Mouse (Mus musculus): Measurements from ENCODE around the gene Dnpep. TPM values are rescaled to one million over a fixed set of nuclear protein-coding genes. Genes with fewer than 3 reads are reported as not detected.

Gene Dnpep
- polyA plus RNA-seq, 1 experiment from 2014 or later = 128 TPM

DNA sequence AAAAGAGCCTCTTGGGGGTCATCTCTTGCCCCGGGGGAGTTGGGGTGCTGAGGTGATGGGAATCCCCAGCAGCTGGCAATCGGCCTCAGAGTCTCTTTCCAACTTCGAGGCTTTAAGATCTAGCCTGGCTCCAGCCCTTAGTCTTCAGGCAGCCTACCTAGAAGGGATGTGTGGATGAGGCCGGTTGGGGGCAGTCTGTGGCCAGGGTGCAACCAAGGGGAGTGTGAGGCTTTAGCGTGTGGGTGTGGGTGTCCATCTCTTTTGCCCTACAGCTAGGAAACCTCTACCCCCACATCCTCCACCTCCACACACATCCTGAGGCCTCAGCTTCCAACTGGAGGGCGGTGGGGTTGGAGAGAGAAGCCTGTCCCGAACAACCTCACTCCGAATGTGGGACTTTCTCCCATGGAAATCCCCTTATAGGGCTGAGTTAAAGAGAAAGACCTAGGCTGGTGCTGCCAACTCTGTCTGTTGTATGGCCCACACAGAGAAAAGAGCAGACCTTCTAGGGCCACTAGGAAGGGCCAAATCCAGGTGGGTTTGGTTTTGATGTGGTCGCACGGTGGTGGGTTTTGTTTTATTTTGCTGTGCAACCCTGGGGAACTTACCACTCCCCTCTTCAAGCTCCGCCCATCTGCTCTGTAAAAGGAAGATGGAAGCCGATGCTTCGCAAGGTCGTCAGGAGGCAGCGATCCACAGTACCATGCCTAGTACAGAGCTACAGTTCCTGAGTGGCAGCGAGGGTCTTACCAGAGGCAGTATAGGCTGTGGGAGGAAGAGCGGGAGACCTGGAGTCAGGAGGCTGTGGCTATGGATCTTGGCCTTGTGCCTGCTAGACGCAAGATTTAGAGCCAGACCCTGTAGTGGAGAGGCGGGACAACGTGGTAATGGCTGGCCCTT is 27.5 kb upstream of the Dnpep start:
- peak overlapping the region; percentile 82 for H3K27ac ChIP-seq
- DNase-seq (ENCODE audit: low spot score) = peak; percentile 69
- 20% methylated on average over 20 of the region's 20 CpGs for WGBS
- no peaks in the 10 kb centered on the region for H3K36me3 ChIP-seq (ENCODE audit: insufficient read depth, low read length)
- peak overlapping the region; percentile 27 for H3K4me2 ChIP-seq (ENCODE audit: low read length)
- peaks cover 23% of the 10 kb centered on the region for H3K4me1 ChIP-seq (replicated peaks; ENCODE audit: insufficient read depth, low read length)
- no peaks in the 10 kb centered on the region for H3K27me3 ChIP-seq (ENCODE audit: insufficient read depth, low read length)
- peak; percentile 40 for TF ChIP-seq CTCF (IDR thresholded peaks at IDR 0.05; ENCODE audit: low read depth)
- 0 out of 2 replicates have a peak overlapping the region, but pooled peaks have one; percentile 23 for H3K9ac ChIP-seq (ENCODE audit: low read depth, low read length)
- ATAC-seq (replicated peaks; ENCODE audit: low FRiP score, low read depth) = no peak; the same call in 1 of the 2 replicates
- no peak overlapping the region for H3K4me3 ChIP-seq (replicated peaks; ENCODE audit: low read depth, low read length)
- H3K9me3 ChIP-seq (replicated peaks; ENCODE audit: low read length) = no peaks in the 10 kb centered on the region

DNA sequence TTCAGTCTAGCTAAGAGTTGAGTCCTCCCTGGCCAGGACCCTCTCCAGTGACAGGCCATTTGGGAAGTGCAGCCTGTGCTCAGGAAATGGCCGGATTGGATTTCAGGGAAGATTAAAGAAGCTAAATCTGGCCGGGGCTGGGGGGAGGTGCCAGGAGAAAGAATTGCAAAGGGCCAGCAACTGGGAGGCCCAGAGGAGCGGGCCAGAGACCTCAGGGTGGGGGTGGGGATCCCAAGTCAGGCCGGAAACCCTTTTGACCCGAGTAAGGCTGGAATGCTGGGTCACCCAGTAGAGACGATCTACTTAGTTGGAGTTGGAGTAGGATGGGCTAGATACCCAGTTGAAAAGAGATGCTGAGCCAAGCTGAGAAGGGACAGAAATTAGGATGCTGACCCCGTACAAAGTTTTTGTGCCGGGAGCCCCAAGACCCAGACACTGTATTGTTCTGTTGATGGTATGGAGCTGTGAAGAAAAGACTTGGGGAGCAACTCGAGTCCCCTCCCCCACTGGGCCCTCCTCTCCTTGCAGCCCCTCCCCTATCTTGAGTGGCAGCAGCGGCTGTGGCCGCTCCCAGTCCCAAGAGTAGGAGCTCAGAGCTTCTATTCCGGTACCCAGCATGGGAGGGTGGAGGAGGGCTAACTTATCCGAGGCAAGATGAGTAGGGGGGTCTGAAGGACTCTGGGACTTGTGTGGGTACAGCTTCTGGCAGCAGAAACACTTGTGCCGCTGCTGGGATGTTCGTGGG is 26.7 kb upstream of the Dnpep start:
- H3K4me3 ChIP-seq (replicated peaks; ENCODE audit: low read depth, low read length) = no peak overlapping the region
- WGBS = 4% methylated on average over 15 of the region's 15 CpGs
- 0 out of 2 replicates have a peak overlapping the region, but pooled peaks have one; percentile 23 for H3K9ac ChIP-seq (ENCODE audit: low read depth, low read length)
- DNase-seq (ENCODE audit: low spot score) (peak; percentile 87), ATAC-seq (replicated peaks; ENCODE audit: low FRiP score, low read depth) (peak; percentile 72)
- no peaks in the 10 kb centered on the region for H3K9me3 ChIP-seq (replicated peaks; ENCODE audit: low read length)
- peak overlapping the region; percentile 82 for H3K27ac ChIP-seq
- no peak for TF ChIP-seq CTCF (IDR thresholded peaks at IDR 0.05; ENCODE audit: low read depth)
- no peaks in the 10 kb centered on the region for H3K27me3 ChIP-seq (ENCODE audit: insufficient read depth, low read length)
- H3K4me1 ChIP-seq (replicated peaks; ENCODE audit: insufficient read depth, low read length) = peaks cover 23% of the 10 kb centered on the region
- H3K4me2 ChIP-seq (ENCODE audit: low read length) = peak overlapping the region; percentile 27; the same call in 1 of the 2 replicates
- H3K36me3 ChIP-seq (ENCODE audit: insufficient read depth, low read length) = no peaks in the 10 kb centered on the region

DNA sequence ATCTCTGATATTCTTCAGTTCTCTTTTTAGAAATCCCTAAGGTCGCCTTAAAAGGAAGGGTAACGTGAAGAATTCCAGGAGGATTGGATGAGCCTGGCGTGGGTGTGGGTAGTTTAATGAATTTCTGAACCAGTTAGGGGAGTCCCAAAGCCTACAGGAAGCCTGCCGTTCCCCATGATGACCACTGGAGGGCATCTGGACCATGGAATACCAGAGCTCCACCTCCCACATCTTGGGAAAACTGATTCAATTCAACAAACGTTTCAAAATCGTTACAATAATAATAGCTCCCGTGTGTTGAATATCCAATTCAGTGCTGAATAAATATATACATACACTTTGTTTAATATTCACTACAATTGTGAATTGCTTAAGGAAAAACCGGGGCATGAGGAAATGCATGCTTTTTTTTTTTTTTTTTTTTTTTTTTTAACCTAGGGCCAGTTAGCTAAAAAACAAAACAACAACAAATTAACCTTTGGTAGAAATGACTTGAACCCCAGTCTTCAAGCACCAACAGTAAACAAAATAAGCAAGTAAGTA is 25.2 kb upstream of the Dnpep start:
- H3K4me2 ChIP-seq (ENCODE audit: low read length) = no peak overlapping the region
- 0 out of 2 replicates have a peak overlapping the region, but pooled peaks have one; percentile 82 for H3K27ac ChIP-seq

DNA sequence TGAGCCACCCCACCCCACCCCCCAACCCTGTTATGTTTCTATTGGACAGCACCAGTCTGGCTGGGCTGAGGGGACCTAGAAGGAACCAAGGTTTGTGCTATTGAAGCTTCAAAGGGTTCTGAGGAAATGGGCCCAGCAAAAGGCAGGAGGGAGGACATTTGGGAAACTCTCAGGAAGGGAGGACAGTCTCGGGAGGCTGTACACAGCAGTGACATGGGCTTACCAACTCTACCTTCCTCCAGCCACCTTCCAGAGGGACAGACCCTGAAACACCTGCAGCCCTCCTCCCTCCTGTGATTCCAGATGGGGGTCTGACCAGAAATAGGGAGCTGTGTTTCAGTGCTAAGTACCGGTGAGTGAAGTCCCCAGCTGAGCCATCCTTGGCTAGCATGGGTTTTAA is 22.7 kb upstream of the Dnpep start:
- WGBS = 81% methylated on average over 2 of the region's 2 CpGs
- TF ChIP-seq CTCF (IDR thresholded peaks at IDR 0.05; ENCODE audit: low read depth) = no peak
- ATAC-seq (replicated peaks; ENCODE audit: low FRiP score, low read depth) (no peak), DNase-seq (ENCODE audit: low spot score) (no peak)
- Histone ChIP-seq H3K27ac (no peak overlapping the region), H3K9me3 (replicated peaks; ENCODE audit: low read length) (no peaks in the 10 kb centered on the region), H3K9ac (ENCODE audit: low read depth, low read length) (no peak overlapping the region), H3K4me2 (ENCODE audit: low read length) (no peak overlapping the region), H3K4me1 (replicated peaks; ENCODE audit: insufficient read depth, low read length) (peaks cover 30% of the 10 kb centered on the region), H3K36me3 (ENCODE audit: insufficient read depth, low read length) (no peaks in the 10 kb centered on the region), H3K4me3 (replicated peaks; ENCODE audit: low read depth, low read length) (no peak overlapping the region), H3K27me3 (ENCODE audit: insufficient read depth, low read length) (no peaks in the 10 kb centered on the region)

More for the DNA sequence above, 25.2 kb upstream of the Dnpep start:
- Histone ChIP-seq H3K4me1 (replicated peaks; ENCODE audit: insufficient read depth, low read length) (peaks cover 28% of the 10 kb centered on the region), H3K9me3 (replicated peaks; ENCODE audit: low read length) (no peaks in the 10 kb centered on the region), H3K4me3 (replicated peaks; ENCODE audit: low read depth, low read length) (no peak overlapping the region), H3K27me3 (ENCODE audit: insufficient read depth, low read length) (no peaks in the 10 kb centered on the region), H3K36me3 (ENCODE audit: insufficient read depth, low read length) (no peaks in the 10 kb centered on the region), H3K9ac (ENCODE audit: low read depth, low read length) (no peak overlapping the region)
- WGBS = 1% methylated on average over 8 of the region's 8 CpGs
- TF ChIP-seq CTCF (IDR thresholded peaks at IDR 0.05; ENCODE audit: low read depth) = peak; percentile 97
- ATAC-seq (replicated peaks; ENCODE audit: low FRiP score, low read depth) = no peak
- peak; percentile 92 for DNase-seq (ENCODE audit: low spot score)

DNA sequence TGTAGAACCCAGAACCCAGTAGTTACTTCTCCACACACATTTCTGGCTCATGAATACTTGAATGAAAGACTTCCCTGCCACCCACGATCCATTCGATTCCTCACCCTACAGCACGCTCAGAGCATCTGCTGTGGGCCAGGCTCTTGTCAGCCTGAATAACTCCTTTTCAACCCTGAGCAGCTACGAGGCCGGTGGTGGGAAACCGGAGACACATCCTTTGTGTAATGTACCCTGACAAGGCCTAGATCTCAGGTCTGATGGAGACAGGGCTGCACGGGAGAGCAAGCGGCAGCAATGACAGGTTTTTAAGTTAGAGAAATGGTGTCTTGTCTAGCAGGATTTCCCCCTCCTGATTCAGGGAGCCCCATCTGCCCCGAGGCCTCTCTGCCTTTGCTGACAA is 21.5 kb upstream of the Dnpep start:
- H3K36me3 ChIP-seq (ENCODE audit: insufficient read depth, low read length) = no peaks in the 10 kb centered on the region
- no peak overlapping the region for H3K9ac ChIP-seq (ENCODE audit: low read depth, low read length)
- H3K4me2 ChIP-seq (ENCODE audit: low read length) = no peak overlapping the region
- H3K27me3 ChIP-seq (ENCODE audit: insufficient read depth, low read length) = no peaks in the 10 kb centered on the region
- WGBS = 16% methylated on average over 9 of the region's 9 CpGs
- peaks cover 18% of the 10 kb centered on the region for H3K4me1 ChIP-seq (replicated peaks; ENCODE audit: insufficient read depth, low read length)
- no peaks in the 10 kb centered on the region for H3K9me3 ChIP-seq (replicated peaks; ENCODE audit: low read length)
- H3K4me3 ChIP-seq (replicated peaks; ENCODE audit: low read depth, low read length) = no peak overlapping the region
- peak; percentile 51 for DNase-seq (ENCODE audit: low spot score)
- H3K27ac ChIP-seq = no peak overlapping the region
- no peak for TF ChIP-seq CTCF (IDR thresholded peaks at IDR 0.05; ENCODE audit: low read depth)
- ATAC-seq (replicated peaks; ENCODE audit: low FRiP score, low read depth) = no peak
